Mouse (Mus musculus) heart, embryonic 14.5 days (tissue): Measurements from ENCODE around the gene Znrd1. TPM values are rescaled to one million over a fixed set of nuclear protein-coding genes. Genes with fewer than 3 reads are reported as not detected.
A peak's percentile ranks its signal among the peaks of the same experiment; 100 is the strongest.

Source experiments
- ATAC-seq: fragments of 200-750 bp; cut with Nextera tagmentation; 2 replicates; pipeline ENCODE4 v1.8.0; 2017; ENCODE audit warnings: low read depth, moderate TSS enrichment; ENCODE audit not compliant: insufficient number of reproducible peaks, insufficient read depth, low FRiP score
- H3K27ac ChIP-seq, 2 experiments: fragments of 200-500 bp in 1 of 2; fragments of 300-500 bp in 1 of 2; sonication (generic) in 1 of 2; replicated peaks in 1 of 2; 2 replicates each; pipeline ENCODE4 v1.5.1; 2012 to 2014; ENCODE audit warnings: low read depth in 2 of 2, low read length in 2 of 2, control low read depth in 1 of 2, mild to moderate bottlenecking in 1 of 2, mixed read lengths in 1 of 2; ENCODE audit not compliant: control insufficient read depth in 1 of 2, insufficient read depth in 1 of 2
- H3K27me3 ChIP-seq: fragments of 300-500 bp; sonication (generic); 2 replicates; pipeline ENCODE4 v1.6.1; 2014; ENCODE audit warnings: mild to moderate bottlenecking, low read length, control low read depth; ENCODE audit not compliant: control insufficient read depth, insufficient read depth
- H3K36me3 ChIP-seq: fragments of 300-500 bp; sonication (generic); 2 replicates; pipeline ENCODE4 v1.6.1; 2014; ENCODE audit warnings: mild to moderate bottlenecking, control low read depth, low read length, mixed read lengths; ENCODE audit not compliant: control insufficient read depth, insufficient read depth
- H3K4me1 ChIP-seq, 2 experiments: fragments of 200-500 bp in 1 of 2; fragments of 300-500 bp in 1 of 2; sonication (generic) in 1 of 2; 2 replicates each; pipeline ENCODE4 v1.6.1; 2012 to 2014; ENCODE audit warnings: low read length in 2 of 2, control low read depth in 1 of 2, mixed read lengths in 1 of 2; ENCODE audit not compliant: control insufficient read depth in 2 of 2, insufficient read depth in 2 of 2
- H3K4me2 ChIP-seq: fragments of 300-500 bp; sonication (generic); 2 replicates; pipeline ENCODE4 v1.6.1; 2014; ENCODE audit warnings: mild to moderate bottlenecking, low read length
- H3K4me3 ChIP-seq, 2 experiments: fragments of 200-500 bp in 1 of 2; fragments of 300-500 bp in 1 of 2; sonication (generic) in 1 of 2; 2 replicates each; pipeline ENCODE4 v1.5.1; 2012 to 2014; ENCODE audit warnings: low read length in 2 of 2, mild to moderate bottlenecking in 2 of 2, control low read depth in 1 of 2, low read depth in 1 of 2, moderate library complexity in 1 of 2; ENCODE audit not compliant: control insufficient read depth in 1 of 2, insufficient read depth in 1 of 2
- H3K9ac ChIP-seq: fragments of 300-500 bp; sonication (generic); 2 replicates; pipeline ENCODE4 v1.6.1; 2014; ENCODE audit warnings: mild to moderate bottlenecking, low read length
- H3K9me3 ChIP-seq: fragments of 300-500 bp; sonication (generic); 2 replicates; pipeline ENCODE4 v1.6.1; 2016; ENCODE audit warnings: low read length, control low read depth; ENCODE audit not compliant: control insufficient read depth
- WGBS: fragments of 180-500 bp; shearing (Covaris S2); extraction: QIAGEN DNeasy Blood & Tissue Kit; methylation state at CpG from one replicate; pipeline ENCODE4 v1.1.7; 2014; 5-methylcytosine and 5-hydroxymethylcytosine counted together
- polyA plus RNA-seq: library from polyadenylated mRNA; unstranded; fragments of >200 nt; fragmentation: Nextera tagmentation; extraction: Ambion mirVana; gene quantifications from 2 replicates; pipeline ENCODE4 v1.2.1, GENCODE M21; 2014

Znrd1 gene
- polyA plus RNA-seq, result 42.0 and 43.9 TPM in 2 replicates

DNA sequence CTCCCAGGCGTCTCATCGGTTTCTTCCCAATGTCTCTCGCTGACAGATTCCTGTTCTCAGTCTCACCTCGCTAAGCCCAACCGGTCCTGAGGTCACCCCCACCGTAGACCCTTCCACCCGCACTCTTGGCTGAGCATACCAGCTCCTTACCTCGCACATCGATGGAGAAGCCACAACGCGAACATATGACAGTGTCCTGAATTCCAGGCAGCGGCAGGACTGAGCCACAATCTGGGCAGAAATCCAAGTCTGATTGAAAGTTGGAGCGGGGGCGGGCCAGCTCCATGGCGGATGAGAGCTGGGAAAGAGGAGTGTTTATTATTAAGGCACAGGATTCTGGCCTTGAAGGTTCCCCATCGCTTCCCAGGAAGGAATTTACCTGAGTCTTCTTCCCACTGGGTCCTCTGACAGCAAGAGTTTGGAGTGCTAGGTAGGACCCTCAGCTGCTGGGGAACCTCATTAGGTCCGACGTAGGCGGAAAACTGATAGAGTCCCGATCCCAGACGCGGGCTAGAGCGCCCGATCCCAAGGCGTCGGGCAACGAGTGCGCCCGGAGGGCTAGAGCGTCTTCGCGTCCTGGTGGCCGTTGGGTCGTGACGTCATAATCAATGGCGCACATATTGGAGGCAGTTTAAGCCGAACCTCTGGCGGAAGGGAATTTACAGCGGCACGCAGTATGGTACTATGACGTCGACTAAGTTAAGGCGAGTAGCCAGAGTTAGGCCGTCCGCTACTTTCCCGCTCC is at the start of gene Znrd1, which contains the start of gene Znrd1as:
Gene Znrd1 (minus strand): TSS at position 561 of the 745 bp plus-strand sequence.
Gene Znrd1as (plus strand): TSS at position 594 of the 745 bp plus-strand sequence.
- Histone ChIP-seq H3K36me3 (peaks cover 34% of the 10 kb centered on the region), H3K9ac (peak within 1 kb of the TSS; percentile 76), H3K27ac (peak within 1 kb of the TSS; percentile 81 to 82), H3K9me3 (no peaks in the 10 kb centered on the region), H3K4me1 (peaks cover 4 to 14% of the 10 kb centered on the region in 2 experiments), H3K27me3 (no peaks in the 10 kb centered on the region), H3K4me2 (peak within 1 kb of the TSS; percentile 79), H3K4me3 (peak within 1 kb of the TSS; percentile 63 to 69)
- peak; percentile 96 for ATAC-seq
- under 1% methylated on average over 46 of the region's 46 CpGs for WGBS

DNA sequence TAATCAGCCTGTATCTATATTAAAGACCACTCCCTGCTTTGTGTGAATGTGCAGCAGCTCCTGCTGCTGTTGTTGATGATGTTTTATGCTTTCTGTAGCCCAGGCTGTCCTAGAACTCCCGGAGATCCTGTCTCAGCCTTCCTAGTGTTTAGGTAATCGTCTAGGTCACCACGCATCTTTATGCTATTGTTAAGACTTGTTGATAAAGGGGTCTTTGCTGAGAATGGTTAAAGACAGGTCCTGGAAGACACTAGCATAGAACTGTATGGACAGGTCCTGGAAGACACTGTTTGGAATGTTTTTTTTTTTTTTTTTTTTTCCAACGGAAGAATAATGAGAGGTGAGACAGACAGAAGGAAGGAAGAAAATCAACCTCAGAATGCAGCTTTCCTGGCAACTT is 45.0 kb upstream of the Znrd1 start:
- WGBS, result 39% methylated on average over 3 of the region's 4 CpGs
- Histone ChIP-seq H3K9me3 (no peaks in the 10 kb centered on the region), H3K9ac (peak overlapping the region; percentile 92), H3K4me2 (peak overlapping the region; percentile 94), H3K27me3 (no peaks in the 10 kb centered on the region), H3K36me3 (peaks cover 36% of the 10 kb centered on the region), H3K4me1 (no peaks in the 10 kb centered on the region; a peak in 1 of 4 replicates), H3K4me3 (peak overlapping the region; percentile 82 to 86), H3K27ac (no peak overlapping the region)
- no peak for ATAC-seq

DNA sequence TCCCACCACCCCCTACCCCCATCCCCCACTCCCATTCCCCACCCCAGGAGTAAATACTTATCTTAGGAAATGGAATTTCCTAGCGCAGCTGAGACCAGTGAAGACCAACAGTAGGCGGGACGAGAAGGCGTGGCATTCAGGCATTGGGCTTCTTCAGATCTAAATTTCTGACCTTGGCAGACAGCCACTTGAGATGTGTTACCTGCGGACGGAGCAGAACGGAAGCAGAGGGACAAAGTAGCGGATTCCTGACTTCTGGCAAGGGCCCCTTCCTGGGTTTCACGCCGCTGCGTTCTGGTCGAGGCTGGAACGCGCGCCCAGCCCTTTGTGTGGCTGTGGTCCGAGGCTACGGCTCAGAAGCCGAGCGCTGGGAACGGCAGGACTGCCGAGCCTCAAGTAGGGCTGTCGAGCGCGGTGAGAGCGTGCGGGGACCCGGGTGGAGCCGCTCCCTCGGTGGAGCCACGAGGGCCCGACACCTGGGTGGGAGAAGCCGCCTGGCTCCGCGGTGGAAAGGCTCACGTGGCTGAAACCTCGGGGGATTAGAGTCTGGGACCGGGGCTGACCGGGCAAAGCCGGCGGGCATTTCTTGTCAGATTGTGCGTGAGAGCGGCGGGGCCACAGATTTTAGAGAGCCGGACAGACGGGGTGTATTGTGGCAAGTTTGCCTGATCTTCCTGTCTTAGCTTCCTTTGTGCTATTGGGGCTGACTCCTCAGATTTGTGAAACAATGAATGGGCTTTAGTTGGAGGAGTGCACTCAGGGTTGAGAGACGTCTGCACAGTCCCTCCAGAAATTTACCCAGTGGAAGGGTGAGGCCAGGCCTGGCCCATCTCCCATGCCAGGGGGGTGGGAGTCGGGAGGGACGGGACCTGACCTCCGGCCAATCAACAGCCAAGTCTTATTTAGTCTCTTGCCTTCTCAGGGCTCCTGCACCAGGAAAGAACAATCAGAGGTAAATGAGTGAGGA is 44.3 kb upstream of the Znrd1 start:
- peak overlapping the region; percentile 94 for H3K4me2 ChIP-seq
- H3K4me3 ChIP-seq, result peak overlapping the region; percentile 82 to 86
- no peaks in the 10 kb centered on the region for H3K9me3 ChIP-seq
- under 1% methylated on average over 49 of the region's 49 CpGs for WGBS
- H3K36me3 ChIP-seq, result peaks cover 29% of the 10 kb centered on the region
- H3K27ac ChIP-seq, result peak overlapping the region; percentile 88 to 91
- no peaks in the 10 kb centered on the region; a peak in 1 of 4 replicates for H3K4me1 ChIP-seq
- ATAC-seq, result peak; percentile 86
- H3K27me3 ChIP-seq, result no peaks in the 10 kb centered on the region
- peak overlapping the region; percentile 92 for H3K9ac ChIP-seq

DNA sequence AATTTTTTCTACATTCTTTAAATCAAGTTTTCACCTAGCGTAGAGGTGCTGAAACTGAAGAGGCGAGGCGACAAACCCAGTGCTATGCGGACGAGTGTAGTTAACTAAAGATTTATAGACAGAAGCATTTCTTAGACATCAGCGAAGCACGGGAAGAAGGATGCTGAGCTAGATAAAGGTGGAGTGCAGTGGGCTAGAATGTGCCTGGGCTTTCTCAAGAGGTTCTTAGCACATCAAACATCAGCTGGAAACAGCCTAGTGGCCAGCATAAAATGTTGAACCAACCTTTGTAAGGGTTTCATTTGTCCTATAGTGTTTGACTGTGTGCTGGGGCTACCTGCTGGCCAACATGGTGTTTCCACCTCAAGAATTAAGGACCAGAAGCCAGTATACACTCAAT is 42.5 kb upstream of the Znrd1 start, which contains the start of gene Zfp57:
Gene Zfp57 (plus strand): TSS at position 301 of the 400 bp plus-strand sequence.
- Histone ChIP-seq H3K27ac (0 out of 4 replicates have a peak within 1 kb of the TSS, but pooled peaks of 1 of the 2 experiments have one; percentile 19), H3K9ac (no peak within 1 kb of the TSS), H3K36me3 (peaks cover 13% of the 10 kb centered on the region), H3K4me1 (no peaks in the 10 kb centered on the region; a peak in 1 of 4 replicates), H3K4me2 (peak within 1 kb of the TSS; percentile 94), H3K27me3 (no peaks in the 10 kb centered on the region), H3K9me3 (no peaks in the 10 kb centered on the region), H3K4me3 (peak within 1 kb of the TSS in 1 of 2 experiments; percentile 82; a peak in 1 of 4 replicates)
- WGBS, result 91% methylated on average over 7 of the region's 7 CpGs
- ATAC-seq, result no peak

DNA sequence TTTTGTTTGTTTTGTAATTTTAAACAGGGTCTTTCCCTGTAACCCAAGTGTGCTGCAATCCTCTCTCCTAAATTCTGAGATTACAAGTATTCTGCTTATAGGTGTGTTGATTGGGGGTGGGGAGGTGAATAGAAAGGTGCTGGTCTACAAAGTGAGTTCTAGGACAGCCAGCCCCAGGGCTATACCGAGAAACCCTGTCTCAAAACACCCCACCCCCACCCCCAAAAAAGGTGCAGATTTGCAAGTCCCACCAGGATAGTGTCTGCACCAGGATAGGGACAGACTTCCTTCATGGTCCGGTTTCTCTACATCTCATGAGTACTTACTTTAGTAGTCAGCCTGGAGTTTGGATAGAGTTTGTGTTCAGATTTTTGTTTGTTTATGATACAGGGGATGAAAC is 40.1 kb upstream of the Znrd1 start:
- Histone ChIP-seq H3K27me3 (no peaks in the 10 kb centered on the region), H3K9me3 (no peaks in the 10 kb centered on the region), H3K4me3 (no peak overlapping the region), H3K27ac (no peak overlapping the region), H3K4me2 (no peak overlapping the region), H3K4me1 (no peaks in the 10 kb centered on the region), H3K36me3 (no peaks in the 10 kb centered on the region), H3K9ac (no peak overlapping the region)
- WGBS, result 60% methylated on average over 2 of the region's 2 CpGs
- ATAC-seq, result no peak

DNA sequence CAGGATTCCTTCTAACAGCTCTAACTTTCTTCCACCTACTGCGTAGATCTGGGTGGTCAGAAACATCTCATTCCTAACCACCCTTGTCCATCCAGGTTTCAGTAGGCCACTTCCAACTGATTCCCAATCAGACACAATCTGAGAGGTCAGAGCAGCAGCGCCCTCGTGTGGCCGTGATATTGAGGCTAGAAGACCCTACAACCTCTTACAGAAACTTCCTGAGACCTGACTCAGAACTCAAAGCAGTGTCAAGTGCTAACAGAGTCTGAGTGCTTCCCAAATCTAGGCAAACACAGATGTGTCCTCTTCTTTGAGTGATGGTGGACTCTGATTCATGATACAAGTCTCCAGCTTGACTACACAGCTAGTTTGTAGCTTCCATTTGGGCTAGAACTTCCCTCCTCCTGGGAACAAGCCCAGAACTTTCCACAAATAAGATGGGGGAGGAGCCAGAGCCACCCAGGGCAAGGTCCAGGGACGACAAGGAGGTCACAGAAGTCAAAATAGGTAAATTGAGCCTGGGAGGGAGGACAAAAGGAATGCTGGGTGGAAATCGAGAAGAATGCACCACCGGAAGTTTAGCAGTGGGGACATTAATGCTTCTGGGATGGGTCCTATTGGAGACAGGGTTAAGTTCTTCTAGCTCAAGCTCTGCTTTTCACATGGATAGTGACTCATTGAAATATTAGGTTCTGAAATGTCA is 38.8 kb upstream of the Znrd1 start:
- no peak overlapping the region for H3K27ac ChIP-seq
- 25% methylated on average over 7 of the region's 7 CpGs for WGBS
- ATAC-seq, result no peak
- no peak overlapping the region for H3K9ac ChIP-seq
- H3K4me2 ChIP-seq, result no peak overlapping the region
- H3K27me3 ChIP-seq, result no peaks in the 10 kb centered on the region
- no peaks in the 10 kb centered on the region for H3K9me3 ChIP-seq
- H3K36me3 ChIP-seq, result no peaks in the 10 kb centered on the region
- H3K4me3 ChIP-seq, result no peak overlapping the region
- H3K4me1 ChIP-seq, result no peaks in the 10 kb centered on the region

DNA sequence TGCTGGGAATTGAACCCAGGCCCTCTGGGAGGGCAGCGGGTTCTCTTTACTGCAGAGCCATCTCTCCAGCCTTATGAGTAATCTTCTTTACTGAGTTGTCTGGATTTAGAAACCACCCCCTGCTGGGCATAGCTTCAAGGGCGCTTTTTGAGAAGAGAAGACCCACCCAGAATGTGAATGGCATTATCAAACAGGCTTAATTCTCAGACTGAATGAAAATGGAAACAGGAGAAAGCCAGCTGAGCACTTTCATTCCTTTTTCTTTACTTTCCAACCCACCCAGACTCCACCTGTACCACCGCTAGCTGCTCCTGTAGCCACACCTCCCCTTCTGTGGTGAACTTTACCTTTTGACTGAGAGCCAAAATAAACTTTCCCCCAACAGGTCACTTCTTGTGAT is 37.1 kb upstream of the Znrd1 start:
- H3K36me3 ChIP-seq, result no peaks in the 10 kb centered on the region
- ATAC-seq, result no peak
- H3K4me3 ChIP-seq, result no peak overlapping the region
- H3K4me1 ChIP-seq, result no peaks in the 10 kb centered on the region
- H3K9me3 ChIP-seq, result no peaks in the 10 kb centered on the region
- H3K27ac ChIP-seq, result no peak overlapping the region
- H3K9ac ChIP-seq, result no peak overlapping the region
- H3K4me2 ChIP-seq, result no peak overlapping the region
- H3K27me3 ChIP-seq, result no peaks in the 10 kb centered on the region
- WGBS, result 58% methylated on average over 3 of the region's 3 CpGs
